Mouse (Mus musculus): ENCODE measurements around the gene Nfat5.

- TF ChIP-seq CTCF (IDR thresholded peaks at IDR 0.05; ENCODE audit: borderline replicate concordance, insufficient read depth, low read length) (no peak), POLR2A (IDR thresholded peaks at IDR 0.05; ENCODE audit: low read depth, low read length) (no peak)
Observed at GRCm38 (mm10) chr8:107370311-107370710, 77.0 kb downstream of the Nfat5 start.

All from embryonic fibroblast, embryonic 13.5 days (primary cell).